Mouse (Mus musculus) erythroid progenitor cell, adult 5-6 weeks (primary cell): ENCODE results near the gene Map4k4. TPM values are rescaled to one million over a fixed set of nuclear protein-coding genes. Genes with fewer than 3 reads are reported as not detected.

ENCODE experiments used
- ATAC-seq: replicated peaks from 2 replicates; pipeline ENCODE4 v1.8.0; 2016; ENCODE audit warnings: moderate number of reproducible peaks, mild to moderate bottlenecking, moderate TSS enrichment, inconsistent platforms; ENCODE audit not compliant: poor library complexity, low FRiP score, severe bottlenecking
- total RNA-seq, 2 experiments: library from RNA; stranded (forward) in 1 of 2; stranded (reverse) in 1 of 2; fragments of 150-400 nt in 1 of 2; fragments of 186-747, 209-891 nt in 1 of 2; gene quantifications; 2 replicates each; pipeline versions ENCODE4 v1.2.3 to v1.2.4; 2015 to 2017; ENCODE audit warnings: low replicate concordance in 2 of 2

The Map4k4 gene
- total RNA-seq, 2 experiments from 2014 or later = 28.1 to 28.7 TPM

DNA sequence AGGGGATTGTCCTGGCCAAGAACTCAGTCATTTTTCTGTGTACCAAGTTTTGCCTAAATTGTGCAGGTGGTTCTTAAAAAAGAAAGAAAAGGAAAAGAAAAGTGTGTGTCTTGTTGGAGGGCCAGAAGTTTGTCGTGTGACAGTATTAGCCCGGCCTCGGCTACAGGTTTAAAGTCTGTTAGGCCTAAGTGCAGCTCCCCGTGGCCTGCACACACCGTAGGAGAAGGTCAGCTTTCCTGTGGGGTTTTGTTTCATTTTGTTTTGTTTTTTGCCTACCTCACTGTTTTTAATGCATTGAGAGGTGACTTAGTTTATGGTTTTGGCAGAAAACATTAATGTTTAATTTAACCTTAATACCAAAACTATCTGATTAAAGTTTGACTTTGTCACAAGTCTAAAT lies 124.7 kb downstream of the Map4k4 start:
- ATAC-seq = no peak

DNA sequence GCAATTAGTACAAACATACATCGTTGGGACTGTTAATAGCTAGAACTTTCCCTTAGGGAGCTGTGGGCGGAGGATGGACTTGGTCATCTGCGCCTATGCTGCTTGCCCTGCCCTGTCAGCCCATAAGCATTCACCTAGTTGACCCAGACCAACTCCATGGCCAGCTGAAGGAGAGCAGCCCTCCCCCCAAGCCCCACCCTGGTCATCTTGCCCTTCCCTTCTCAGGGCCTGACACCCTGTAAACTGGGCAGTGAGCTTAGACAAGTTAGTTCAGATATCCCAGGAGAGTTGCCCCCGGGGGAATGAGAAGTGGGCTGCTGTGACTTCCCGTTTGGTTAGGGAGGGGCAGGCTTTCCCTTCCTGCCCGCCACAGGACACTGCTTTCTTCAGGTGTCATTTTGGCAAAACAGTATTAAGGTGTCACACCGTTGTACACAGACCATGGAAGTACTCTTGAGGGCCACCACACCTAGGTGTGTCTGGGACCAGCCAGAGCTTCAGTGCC lies 126.5 kb downstream of the Map4k4 start:
- no peak for ATAC-seq

DNA sequence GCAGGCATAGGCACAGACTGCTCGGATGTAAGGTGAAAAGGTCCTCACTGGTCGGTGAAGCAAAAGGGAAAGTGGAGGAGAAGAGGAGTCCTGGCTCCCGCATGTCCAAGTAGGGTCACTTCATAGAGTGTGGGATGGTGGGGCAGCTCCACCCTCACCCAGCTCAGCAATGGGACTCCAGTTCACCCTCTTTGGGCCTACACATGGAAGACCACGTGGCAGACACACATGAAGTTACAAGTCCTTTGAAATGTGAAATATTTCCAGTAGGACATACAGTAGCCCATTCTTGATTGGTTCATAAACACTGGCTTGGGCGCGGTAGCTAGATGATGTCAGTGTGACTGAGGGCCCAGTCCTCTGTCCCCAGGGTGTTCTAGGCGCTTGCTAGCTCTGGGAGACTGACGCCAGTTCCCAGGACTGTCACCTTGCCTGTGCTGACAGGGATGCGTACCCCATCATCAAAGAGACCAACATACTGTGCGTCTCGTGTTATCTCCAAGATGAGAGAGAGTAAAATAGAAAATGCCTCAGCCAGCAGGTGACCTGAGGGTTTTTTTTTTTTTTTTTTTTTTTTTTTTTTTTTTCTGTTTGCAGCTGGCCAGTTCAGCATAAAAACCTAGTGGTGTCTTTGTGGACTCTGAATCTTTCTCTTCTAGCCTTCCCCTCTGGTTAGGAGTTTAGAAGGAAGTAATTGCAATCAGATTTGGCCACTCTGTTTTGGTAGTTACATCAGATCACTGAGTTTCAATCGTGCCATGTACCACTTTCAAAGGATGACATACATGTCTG lies 127.7 kb downstream of the Map4k4 start:
- no peak for ATAC-seq

DNA sequence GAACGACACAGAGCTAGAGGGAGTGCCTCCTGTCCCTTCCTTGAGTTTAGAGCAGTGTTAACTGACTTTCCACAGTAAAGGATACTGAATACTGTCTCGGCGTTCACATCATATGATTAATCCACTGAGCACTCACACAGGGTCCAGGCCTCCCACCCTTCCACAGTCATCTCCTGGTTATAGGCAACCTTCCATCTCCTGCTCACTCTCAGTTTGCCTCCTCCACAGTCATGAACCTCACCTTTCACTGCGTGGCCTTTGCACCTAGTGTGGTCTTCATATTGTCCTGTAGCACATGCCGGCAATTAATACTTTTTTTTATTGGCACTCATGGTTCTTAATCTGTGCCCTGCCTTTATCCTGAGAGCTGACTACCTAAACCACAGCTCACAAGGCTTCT lies 128.9 kb downstream of the Map4k4 start:
- ATAC-seq = no peak

DNA sequence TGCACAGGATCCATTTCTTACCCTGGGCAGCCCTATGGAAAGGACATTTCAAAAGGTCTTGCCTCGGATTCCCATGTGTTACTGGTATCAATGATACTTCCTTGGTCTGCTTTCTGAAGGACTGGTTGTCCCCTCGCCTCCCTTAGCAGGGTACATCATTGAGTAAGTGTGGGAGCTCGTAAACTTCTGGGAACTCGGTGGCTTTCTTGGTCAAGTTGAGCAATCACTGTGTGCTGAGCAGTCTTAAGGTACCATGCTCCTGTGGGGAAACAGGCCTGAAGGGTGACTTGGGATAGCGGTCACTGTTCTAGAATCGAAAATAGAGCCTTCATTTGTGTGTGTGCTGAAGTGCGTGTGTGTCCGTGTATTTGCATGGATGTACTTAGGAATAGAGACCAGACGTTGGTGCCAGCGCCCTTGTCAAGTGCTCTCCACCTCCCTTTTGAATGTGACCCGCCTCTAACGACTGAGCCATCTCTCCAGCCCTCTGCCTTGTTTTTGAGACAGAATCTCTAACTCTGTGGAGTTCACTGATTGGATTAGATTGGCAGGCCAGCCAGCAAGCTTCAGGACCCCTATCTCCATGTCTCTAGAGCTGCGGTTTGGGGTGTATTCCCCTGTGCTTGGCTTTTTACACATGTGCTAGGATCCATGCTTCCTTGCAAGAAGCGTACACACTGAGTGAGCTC lies 129.7 kb downstream of the Map4k4 start:
- no peak for ATAC-seq

DNA sequence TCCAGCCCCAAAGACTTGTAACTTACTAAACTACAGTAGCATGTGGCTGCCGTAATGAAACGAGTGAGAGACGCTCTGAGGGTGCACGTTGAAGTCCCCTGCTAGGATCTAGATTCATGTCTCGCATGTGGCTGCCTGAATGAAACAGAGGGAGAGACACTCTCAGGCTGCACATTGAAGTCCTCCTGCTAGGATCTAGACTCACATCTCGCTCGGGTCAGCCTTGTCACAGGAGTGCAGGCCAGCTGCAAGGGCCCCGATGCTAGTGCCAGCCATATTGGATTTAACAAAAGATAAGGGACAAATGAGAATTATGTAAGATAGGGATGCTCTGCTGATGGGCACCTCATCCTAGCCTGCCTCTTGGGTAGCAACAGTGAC lies 130.3 kb downstream of the Map4k4 start:
- ATAC-seq = no peak

DNA sequence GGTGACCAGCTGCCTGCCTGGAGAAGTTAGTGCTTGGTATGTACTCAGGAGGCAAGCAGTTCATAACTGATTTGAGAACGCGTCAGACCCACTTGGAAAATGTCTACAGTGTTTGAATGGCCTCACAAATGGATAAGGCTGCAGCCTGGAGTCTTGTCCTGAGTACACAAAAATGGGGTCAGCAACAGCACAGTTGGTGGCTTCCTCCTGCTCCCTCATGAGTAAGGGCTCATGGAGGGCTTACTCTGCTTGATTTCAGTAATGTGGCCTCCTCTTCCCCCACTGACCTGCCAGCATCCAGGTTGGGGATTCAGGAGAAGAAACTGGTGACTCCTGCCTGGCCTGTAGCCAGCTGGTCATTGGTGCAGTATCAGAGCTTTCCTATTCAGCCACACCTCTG lies 130.9 kb downstream of the Map4k4 start:
- no peak for ATAC-seq

DNA sequence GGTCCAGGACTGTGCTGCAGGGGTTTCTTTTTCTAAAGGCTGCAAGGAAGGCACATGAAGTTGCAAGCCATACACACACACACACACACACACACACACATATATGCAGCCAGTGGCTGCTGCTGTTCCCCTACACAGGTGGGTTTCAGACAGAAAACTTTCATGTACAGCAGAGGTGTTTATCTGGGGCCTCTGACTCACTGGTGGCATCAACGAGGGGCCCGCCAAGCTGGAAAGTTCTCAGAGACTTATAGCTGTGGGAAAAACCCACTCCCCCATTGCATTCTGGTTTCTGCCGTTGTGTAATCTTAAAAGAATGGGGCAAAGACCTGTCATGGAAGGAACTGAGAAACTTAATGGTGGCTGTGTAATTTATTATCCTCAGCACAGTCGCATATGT lies 132.6 kb downstream of the Map4k4 start:
- no peak for ATAC-seq

DNA sequence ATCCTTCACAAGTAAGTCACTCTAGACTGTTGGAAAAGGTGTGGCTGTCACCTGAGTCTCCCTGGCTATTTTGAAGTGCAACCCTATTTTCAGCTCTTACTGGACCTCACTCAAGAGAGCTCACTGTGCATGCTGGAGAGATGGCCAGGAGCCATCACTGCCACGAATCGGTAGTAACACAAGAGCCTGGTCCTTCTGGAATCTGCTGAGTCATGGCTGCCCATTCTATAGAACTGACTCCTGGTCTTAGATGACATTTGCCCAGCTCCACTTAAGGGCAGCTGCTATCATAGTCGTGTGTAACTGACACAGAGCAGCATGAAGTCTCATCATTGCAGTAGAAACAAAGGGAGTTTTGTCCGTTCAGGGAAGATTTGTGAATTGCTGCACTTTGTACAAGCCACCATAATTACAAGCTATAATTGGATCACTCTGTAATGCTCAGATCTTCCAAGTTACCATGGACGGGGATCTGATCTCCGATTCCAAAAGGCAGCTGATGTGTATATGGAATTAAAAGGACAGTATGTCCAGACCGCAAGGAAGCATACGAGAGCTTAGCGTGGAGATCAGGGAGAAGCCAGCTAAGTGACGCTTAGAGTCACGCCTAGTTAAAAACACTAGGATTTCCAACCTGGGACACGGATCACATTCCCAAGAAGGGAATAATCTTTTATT lies 133.2 kb downstream of the Map4k4 start:
- no peak for ATAC-seq

DNA sequence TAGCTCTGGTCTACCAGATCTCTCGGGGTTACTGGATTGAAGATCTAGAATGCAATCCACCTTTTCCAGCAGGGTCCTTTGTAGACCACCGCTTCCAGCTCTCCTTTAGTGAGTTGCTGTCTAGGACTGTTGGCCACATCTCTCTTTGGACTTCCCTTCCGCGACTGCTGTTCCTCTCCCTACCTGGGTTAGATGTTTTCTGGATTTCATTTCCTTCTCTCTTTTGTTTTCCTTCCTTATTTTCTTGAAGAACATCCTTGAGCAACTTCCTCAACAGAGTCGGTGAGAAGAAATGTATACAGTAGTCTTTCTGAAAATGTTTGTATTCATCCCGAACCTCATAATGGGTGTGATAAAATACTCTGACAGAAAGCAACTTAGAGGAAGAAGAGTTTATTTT lies 137.1 kb downstream of the Map4k4 start:
- no peak for ATAC-seq

DNA sequence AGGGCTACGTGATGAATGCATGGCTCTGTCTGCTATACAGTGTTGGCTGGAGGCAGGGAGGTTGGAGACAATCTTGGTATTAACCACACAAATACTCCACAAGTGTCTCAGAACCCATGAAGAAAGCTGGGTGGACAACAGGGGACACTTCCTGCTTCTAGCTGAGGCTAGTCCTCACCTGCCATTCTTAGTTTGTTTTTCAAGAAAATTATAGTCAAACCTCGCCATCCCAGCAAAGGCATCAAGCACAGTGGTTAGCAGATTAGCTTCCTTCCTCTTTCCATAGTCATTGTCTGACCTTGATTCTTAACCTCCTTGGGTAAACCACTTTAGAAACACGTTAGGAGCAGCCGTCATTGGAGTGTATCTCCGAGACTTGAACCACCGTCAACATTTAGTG lies 145.0 kb downstream of the Map4k4 start:
- ATAC-seq = no peak

DNA sequence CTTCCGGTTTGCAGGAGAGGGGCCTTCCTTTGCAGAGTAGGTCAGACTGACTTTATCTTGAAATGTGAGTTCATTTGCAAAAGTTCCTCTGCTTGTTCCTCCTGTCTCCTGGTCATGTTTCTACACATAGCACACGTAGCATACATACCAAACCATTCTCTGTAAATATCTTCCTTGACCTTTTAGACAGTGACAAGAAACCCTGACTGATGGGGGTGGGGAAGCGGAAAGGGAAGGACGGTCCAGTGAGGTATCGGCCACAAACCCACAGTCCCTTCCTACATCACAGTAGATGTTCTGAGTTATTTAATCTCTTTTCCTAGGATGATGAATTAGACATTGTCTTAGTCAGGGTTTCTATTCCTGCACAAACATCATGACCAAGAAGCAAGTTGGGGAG lies 145.9 kb downstream of the Map4k4 start:
- ATAC-seq = no peak

DNA sequence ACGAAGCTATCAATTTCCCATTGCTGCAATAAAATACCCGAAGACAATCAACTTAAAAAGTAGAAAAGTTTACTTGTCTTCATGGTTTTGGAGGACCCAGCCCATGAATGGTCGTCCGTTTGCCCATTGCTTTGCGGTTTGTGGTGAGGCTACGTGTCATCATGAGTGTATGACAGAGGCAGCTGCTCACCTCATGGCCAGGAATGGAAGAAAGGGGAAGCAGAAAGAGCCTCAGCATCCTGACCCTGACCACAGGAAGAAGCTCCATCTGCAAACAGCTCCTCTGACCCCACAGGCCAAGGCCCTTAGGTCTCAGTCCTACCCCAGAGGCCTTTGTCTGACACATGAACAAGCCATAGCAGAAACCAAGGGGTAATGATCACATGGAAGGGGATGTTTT lies 150.4 kb downstream of the Map4k4 start:
- no peak for ATAC-seq

DNA sequence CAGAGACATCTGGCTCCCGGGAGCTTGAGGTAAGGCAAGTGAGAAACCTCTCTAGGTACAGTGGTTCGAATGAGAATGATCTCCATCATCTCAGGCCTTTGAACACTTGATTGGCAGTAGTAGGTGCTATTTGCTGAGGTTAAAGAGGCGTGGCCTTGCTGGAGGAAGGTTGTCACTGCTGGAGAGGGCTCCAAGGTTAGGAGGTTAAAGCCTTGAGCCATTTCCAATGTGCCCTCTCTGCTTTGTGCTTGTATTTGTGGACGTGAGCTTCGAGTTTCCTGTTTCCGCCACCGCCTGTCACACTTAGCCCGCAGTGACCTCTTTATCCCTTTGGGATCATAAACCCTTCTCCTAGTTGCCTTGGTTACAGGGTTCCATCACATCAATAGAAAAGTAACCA lies 151.4 kb downstream of the Map4k4 start:
- no peak for ATAC-seq

DNA sequence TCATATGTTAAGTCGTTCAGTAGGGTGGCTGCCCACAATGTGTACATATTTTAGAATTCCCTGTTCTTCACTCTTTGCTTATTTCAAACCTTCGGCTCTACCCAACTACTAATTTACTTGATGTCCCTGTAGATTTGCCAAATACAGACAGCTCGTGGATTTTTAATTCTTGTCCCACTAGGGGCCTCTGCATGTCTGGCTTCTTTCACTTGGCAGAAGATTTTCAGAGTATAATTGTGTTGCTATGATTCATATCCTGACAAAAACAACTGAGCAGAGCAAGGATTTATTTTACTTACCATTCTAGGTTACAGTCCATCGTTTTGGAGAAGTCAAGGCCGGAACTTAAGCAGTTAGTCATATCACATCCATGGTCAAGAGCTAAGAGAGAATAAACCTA lies 152.4 kb downstream of the Map4k4 start:
- no peak for ATAC-seq

DNA sequence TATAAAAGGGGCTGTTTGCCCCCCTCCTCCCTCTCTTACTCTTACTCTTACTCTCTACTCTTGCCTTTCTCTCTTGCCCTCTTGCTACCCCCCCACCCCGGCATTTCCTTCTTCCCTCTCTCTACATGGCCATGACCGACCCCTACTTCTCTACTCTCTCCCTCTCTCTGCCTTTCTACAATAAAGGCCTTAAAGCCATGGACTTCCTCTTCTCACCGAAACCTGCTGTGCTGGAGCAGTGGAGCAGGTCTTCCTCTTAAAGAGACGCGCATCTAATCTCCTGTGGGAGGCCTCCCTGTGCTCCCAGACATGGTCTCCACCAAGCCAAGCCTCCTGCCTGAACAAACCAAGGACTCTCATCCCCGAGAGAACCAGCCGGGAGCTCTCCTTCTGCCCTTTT lies 154.3 kb downstream of the Map4k4 start:
- ATAC-seq = no peak

DNA sequence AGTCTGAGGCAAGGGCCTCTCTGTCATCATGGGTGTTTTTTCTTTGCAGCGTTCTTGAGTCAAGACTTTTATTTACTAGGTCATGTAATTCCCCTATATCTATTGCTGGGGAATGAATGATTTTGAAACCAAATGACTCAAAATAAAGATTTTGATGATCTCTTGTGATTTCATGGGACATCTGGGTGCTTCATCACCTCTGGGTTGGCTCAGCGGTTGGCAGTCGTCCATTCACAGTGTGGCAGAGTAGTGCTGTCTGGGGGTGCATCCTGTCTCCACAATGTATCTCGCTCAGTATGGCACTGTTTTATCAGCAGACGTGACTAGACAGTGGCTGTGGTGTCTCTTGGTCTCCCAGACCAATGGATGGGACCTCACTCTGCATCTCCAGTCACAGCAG lies 155.2 kb downstream of the Map4k4 start:
- ATAC-seq = no peak

DNA sequence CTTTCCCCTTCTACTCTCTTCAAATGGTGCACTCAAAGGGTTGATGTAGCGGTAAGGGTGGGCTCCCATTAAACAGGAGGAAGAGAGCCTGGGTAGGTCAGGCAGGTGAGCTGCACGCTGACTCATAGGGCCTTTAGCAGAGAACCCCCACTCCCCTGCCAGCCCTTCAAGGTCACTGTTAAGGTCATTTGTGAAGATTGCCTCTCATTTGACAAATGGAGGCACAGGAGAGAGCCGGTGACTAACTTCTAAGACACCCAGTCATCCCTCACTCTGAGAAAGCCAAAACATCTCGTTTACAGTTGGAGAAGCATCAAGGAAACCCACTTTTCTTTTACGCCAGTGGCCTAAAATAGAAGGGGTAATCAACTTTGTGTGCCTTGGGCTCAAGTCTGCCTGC lies 156.6 kb downstream of the Map4k4 start:
- ATAC-seq = no peak

DNA sequence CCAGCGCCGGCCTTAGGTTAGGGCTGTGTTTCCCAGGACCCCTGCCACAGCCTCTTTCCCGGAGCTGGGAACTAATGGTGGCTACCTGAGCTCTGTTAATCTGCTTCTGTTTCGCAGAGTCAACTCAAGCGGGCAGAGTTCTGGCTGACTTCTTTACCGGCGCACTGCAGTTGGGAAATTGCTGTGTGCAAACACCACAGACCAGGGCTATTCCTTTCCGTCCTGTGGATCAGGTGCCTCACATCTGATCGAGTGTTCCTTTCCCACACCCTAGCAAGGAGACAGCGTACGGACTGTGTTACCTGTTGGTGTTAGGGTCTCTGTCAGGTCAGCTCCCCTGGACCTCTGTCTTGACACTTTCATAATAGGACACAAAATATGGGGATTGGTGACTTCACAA lies 157.3 kb downstream of the Map4k4 start:
- ATAC-seq = no peak

DNA sequence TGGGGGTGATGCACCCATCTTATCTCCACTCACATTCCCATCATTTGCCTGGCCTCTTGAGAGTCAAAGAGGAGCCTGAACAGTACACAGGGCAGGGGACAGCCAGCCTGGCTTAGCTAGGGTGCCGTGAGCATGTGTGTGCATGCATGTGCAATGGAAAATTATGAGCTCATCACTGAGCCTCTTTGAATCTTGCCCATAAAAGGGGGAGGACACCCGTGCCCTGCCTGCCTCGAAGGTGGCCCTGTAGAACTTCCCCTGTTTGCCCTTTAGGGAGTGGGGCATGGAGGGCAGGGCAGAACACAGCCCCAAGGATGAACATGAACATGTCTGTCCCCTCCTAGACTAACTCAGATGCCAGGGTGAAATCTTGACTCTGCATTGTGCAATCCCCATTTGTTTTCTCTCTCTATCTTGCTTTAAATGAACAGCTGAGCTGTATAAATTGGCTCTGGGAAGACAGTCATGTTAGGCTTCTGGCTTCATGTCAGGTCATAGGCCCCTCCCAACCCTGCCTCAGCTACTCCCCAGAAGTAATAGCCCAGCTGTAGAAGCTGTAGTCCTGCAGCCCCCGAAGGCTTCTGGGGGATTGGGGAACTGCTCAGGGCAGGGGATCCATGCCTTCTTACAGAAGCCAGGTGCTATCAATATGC lies 158.5 kb downstream of the Map4k4 start:
- no peak for ATAC-seq
